Mouse (Mus musculus): Measurements from ENCODE around the gene Jun. TPM values are rescaled to one million over a fixed set of nuclear protein-coding genes. Genes with fewer than 3 reads are reported as not detected.

The Jun gene
- polyA plus RNA-seq, 1 experiment, result 43.3 TPM

GRCm38 (mm10) chr4:95092516-95092915, 40.5 kb upstream of the Jun start:
- DNase-seq (ENCODE audit: low read depth), result no peak
- no peak for TF ChIP-seq CTCF (IDR thresholded peaks at IDR 0.05; ENCODE audit: borderline replicate concordance, extremely low read depth, insufficient read depth, insufficient read length)
- no peak for TF ChIP-seq POLR2A (IDR thresholded peaks at IDR 0.05; ENCODE audit: borderline replicate concordance, extremely low read depth, insufficient read depth, insufficient read length, poor library complexity, severe bottlenecking)

GRCm38 (mm10) chr4:95091536-95091935, 39.5 kb upstream of the Jun start:
- no peak for DNase-seq (ENCODE audit: low read depth)
- TF ChIP-seq CTCF (IDR thresholded peaks at IDR 0.05; ENCODE audit: borderline replicate concordance, extremely low read depth, insufficient read depth, insufficient read length) (no peak), POLR2A (IDR thresholded peaks at IDR 0.05; ENCODE audit: borderline replicate concordance, extremely low read depth, insufficient read depth, insufficient read length, poor library complexity, severe bottlenecking) (no peak)

GRCm38 (mm10) chr4:95089968-95090367, 37.9 kb upstream of the Jun start:
- DNase-seq (ENCODE audit: low read depth), result no peak

GRCm38 (mm10) chr4:95089053-95089452, 37.0 kb upstream of the Jun start:
- TF ChIP-seq POLR2A (IDR thresholded peaks at IDR 0.05; ENCODE audit: borderline replicate concordance, extremely low read depth, insufficient read depth, insufficient read length, poor library complexity, severe bottlenecking) (no peak), CTCF (IDR thresholded peaks at IDR 0.05; ENCODE audit: borderline replicate concordance, extremely low read depth, insufficient read depth, insufficient read length) (no peak)
- no peak for DNase-seq (ENCODE audit: low read depth)

More at GRCm38 (mm10) chr4:95089968-95090367, 37.9 kb upstream of the Jun start:
- TF ChIP-seq CTCF (IDR thresholded peaks at IDR 0.05; ENCODE audit: borderline replicate concordance, extremely low read depth, insufficient read depth, insufficient read length), result no peak
- TF ChIP-seq POLR2A (IDR thresholded peaks at IDR 0.05; ENCODE audit: borderline replicate concordance, extremely low read depth, insufficient read depth, insufficient read length, poor library complexity, severe bottlenecking), result no peak

GRCm38 (mm10) chr4:95083957-95084356, 31.9 kb upstream of the Jun start:
- DNase-seq (ENCODE audit: low read depth), result no peak
- TF ChIP-seq POLR2A (IDR thresholded peaks at IDR 0.05; ENCODE audit: borderline replicate concordance, extremely low read depth, insufficient read depth, insufficient read length, poor library complexity, severe bottlenecking) (no peak), CTCF (IDR thresholded peaks at IDR 0.05; ENCODE audit: borderline replicate concordance, extremely low read depth, insufficient read depth, insufficient read length) (no peak)

GRCm38 (mm10) chr4:95083191-95083729, 31.2 kb upstream of the Jun start:
- TF ChIP-seq POLR2A (IDR thresholded peaks at IDR 0.05; ENCODE audit: borderline replicate concordance, extremely low read depth, insufficient read depth, insufficient read length, poor library complexity, severe bottlenecking) (no peak), CTCF (IDR thresholded peaks at IDR 0.05; ENCODE audit: borderline replicate concordance, extremely low read depth, insufficient read depth, insufficient read length) (no peak)
- DNase-seq (ENCODE audit: low read depth), result peak; percentile 79

- DNase-seq (ENCODE audit: low read depth), result peak; percentile 83
- TF ChIP-seq POLR2A (IDR thresholded peaks at IDR 0.05; ENCODE audit: borderline replicate concordance, extremely low read depth, insufficient read depth, insufficient read length, poor library complexity, severe bottlenecking) (no peak), CTCF (IDR thresholded peaks at IDR 0.05; ENCODE audit: borderline replicate concordance, extremely low read depth, insufficient read depth, insufficient read length) (no peak)
Observed at GRCm38 (mm10) chr4:95082481-95083088, 30.6 kb upstream of the Jun start.

- TF ChIP-seq POLR2A (IDR thresholded peaks at IDR 0.05; ENCODE audit: borderline replicate concordance, extremely low read depth, insufficient read depth, insufficient read length, poor library complexity, severe bottlenecking), result no peak
- TF ChIP-seq CTCF (IDR thresholded peaks at IDR 0.05; ENCODE audit: borderline replicate concordance, extremely low read depth, insufficient read depth, insufficient read length), result no peak
- DNase-seq (ENCODE audit: low read depth), result no peak
Observed at GRCm38 (mm10) chr4:95081632-95082031, 29.6 kb upstream of the Jun start.

- TF ChIP-seq POLR2A (IDR thresholded peaks at IDR 0.05; ENCODE audit: borderline replicate concordance, extremely low read depth, insufficient read depth, insufficient read length, poor library complexity, severe bottlenecking) (no peak), CTCF (IDR thresholded peaks at IDR 0.05; ENCODE audit: borderline replicate concordance, extremely low read depth, insufficient read depth, insufficient read length) (no peak)
- peak; percentile 79 for DNase-seq (ENCODE audit: low read depth)
Observed at GRCm38 (mm10) chr4:95078625-95079024, 26.6 kb upstream of the Jun start.

- DNase-seq (ENCODE audit: low read depth), result no peak
- TF ChIP-seq POLR2A (IDR thresholded peaks at IDR 0.05; ENCODE audit: borderline replicate concordance, extremely low read depth, insufficient read depth, insufficient read length, poor library complexity, severe bottlenecking) (no peak), CTCF (IDR thresholded peaks at IDR 0.05; ENCODE audit: borderline replicate concordance, extremely low read depth, insufficient read depth, insufficient read length) (no peak)
Observed at GRCm38 (mm10) chr4:95076279-95076678, 24.3 kb upstream of the Jun start.

GRCm38 (mm10) chr4:95075591-95076002, 23.6 kb upstream of the Jun start:
- no peak for DNase-seq (ENCODE audit: low read depth)
- TF ChIP-seq CTCF (IDR thresholded peaks at IDR 0.05; ENCODE audit: borderline replicate concordance, extremely low read depth, insufficient read depth, insufficient read length), result no peak
- TF ChIP-seq POLR2A (IDR thresholded peaks at IDR 0.05; ENCODE audit: borderline replicate concordance, extremely low read depth, insufficient read depth, insufficient read length, poor library complexity, severe bottlenecking), result no peak

- no peak for DNase-seq (ENCODE audit: low read depth)
- no peak for TF ChIP-seq POLR2A (IDR thresholded peaks at IDR 0.05; ENCODE audit: borderline replicate concordance, extremely low read depth, insufficient read depth, insufficient read length, poor library complexity, severe bottlenecking)
- no peak for TF ChIP-seq CTCF (IDR thresholded peaks at IDR 0.05; ENCODE audit: borderline replicate concordance, extremely low read depth, insufficient read depth, insufficient read length)
Observed at GRCm38 (mm10) chr4:95074319-95074718, 22.3 kb upstream of the Jun start.
